Mouse (Mus musculus): Measurements from ENCODE around the gene Gsdma3.
"Not testable (repeated sequence)": the region's sequence is repeated elsewhere in the genome, so short reads cannot be mapped to it uniquely, and the experiment has no call there.

DNA sequence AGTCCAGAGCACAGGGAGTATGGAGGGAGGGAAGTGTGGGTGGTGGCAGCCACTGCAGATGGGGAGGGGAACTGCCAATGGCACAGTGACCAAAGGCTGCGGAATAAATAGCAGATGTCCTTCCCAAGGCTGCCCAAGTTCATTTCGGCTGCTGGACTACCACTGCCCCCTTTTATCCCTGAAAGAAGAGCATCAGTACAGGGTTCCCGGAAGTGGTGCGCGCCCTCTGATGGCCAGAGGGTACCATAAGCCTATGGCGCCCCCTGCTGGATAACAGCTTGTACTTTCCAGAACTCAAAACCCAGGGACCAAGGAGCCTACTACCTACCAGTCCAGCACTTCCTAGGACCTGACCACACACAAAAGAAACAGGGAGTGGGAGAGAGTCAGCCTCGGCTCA is 47.0 kb downstream of the Gsdma3 start:
- not testable (repeated sequence) for TF ChIP-seq MYOD1 (IDR thresholded peaks at IDR 0.05; ENCODE audit: control insufficient read depth, insufficient read length, low read depth); USF1 (IDR thresholded peaks at IDR 0.05; ENCODE audit: low read depth); CEBPB (IDR thresholded peaks at IDR 0.05; ENCODE audit: low read depth)
- TF ChIP-seq CTCF (IDR thresholded peaks at IDR 0.05; ENCODE audit: control insufficient read depth, insufficient read depth, insufficient read length), result peak; percentile 9
